Comparison of ENCODE assay signal across 8 mouse cellular contexts in the genomic region with DNA sequence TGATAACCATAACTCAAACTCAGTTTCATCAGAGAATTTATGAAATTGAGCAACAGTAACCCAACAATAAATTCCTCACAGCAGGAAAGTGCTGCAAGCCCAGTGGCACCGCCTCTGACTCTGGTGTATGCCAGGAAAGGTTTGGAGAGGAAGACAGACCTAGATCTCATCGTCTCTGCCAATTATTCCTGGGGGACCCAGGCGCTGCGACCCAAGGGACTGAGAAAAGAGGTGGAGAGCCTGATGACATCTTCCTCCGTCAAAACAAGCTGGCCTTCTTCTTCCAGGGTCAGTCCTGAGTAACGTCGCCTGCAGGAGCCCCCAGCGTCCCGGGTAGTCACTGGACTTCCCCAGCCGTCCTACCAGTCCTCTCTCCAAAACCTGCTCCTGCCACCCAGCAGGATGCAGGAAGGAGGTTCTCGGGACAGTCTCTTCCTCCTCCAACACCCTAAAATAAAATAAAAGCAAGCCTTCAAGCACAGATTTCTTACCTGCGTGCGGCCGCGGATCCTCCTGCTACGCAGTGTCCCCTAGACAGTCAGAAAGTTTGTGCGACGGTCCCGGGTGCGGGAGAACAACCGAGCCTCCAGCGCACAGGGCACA. TPM values are rescaled to one million over a fixed set of nuclear protein-coding genes. Genes with fewer than 3 reads are reported as not detected.
DNase-seq lines count a peak whose midpoint lies in the region; ATAC-seq and TF ChIP-seq lines count a peak whose summit lies in the region.

No protein-coding gene starts in this region.

- no peak overlapping the region for H3K27ac ChIP-seq in hindbrain, postnatal 0 days
- H3K27ac ChIP-seq in midbrain, embryonic 13.5 days: no peak overlapping the region

- peak; percentile 49 for DNase-seq in Muller cell, postnatal 12 days (ENCODE audit: inconsistent ontology term)
- peak; percentile 39 to 56 for DNase-seq in gastrocnemius, adult 8-10 months (ENCODE audit: low spot score in 2 of 2)
- no peak for DNase-seq in hindbrain, postnatal 0 days (ENCODE audit: low spot score)
- DNase-seq in B cell, adult 2 months: no peak

- WGBS in hindbrain, postnatal 0 days: 4% methylated on average over 22 of the region's 22 CpGs
- 2% methylated on average over 22 of the region's 22 CpGs for WGBS in midbrain, embryonic 13.5 days

- H3K9ac ChIP-seq in hindbrain, postnatal 0 days (replicated peaks; ENCODE audit: low read length): peak overlapping the region; percentile 40; the same call in 1 of the 2 replicates
- H3K9ac ChIP-seq in midbrain, embryonic 13.5 days (replicated peaks): peak overlapping the region; percentile 51; the same call in 1 of the 2 replicates

- peak overlapping the region; percentile 98 for H3K4me2 ChIP-seq in hindbrain, postnatal 0 days (ENCODE audit: low read depth, low read length)
- H3K4me2 ChIP-seq in midbrain, embryonic 13.5 days (replicated peaks): peak overlapping the region; percentile 97

- H3K4me3 ChIP-seq in erythroblast, embryonic 14.5 days (replicated peaks): peak overlapping the region; percentile 64
- peak overlapping the region; percentile 57 for H3K4me3 ChIP-seq in hindbrain, postnatal 0 days (ENCODE audit: low read length)
- H3K4me3 ChIP-seq in midbrain, embryonic 13.5 days (replicated peaks): peak overlapping the region; percentile 56

- H3K27me3 ChIP-seq in erythroblast, embryonic 14.5 days (ENCODE audit: control insufficient read depth): peaks cover 66% of the 10 kb centered on the region
- 0 out of 2 replicates have a peak, but pooled peaks cover 3% of the 10 kb centered on the region for H3K27me3 ChIP-seq in hindbrain, postnatal 0 days (ENCODE audit: insufficient read depth, low read length)
- H3K27me3 ChIP-seq in midbrain, embryonic 13.5 days: peaks cover 37% of the 10 kb centered on the region

- no peak for ATAC-seq in erythroblast, adult 5-6 weeks (replicated peaks; ENCODE audit: low FRiP score, poor library complexity, severe bottlenecking)
- 0 out of 2 replicates have a peak, but pooled peaks have one; percentile 21 for ATAC-seq in hindbrain, postnatal 0 days
- peak; percentile 10; the same call in 1 of the 2 replicates for ATAC-seq in midbrain, embryonic 13.5 days
- ATAC-seq in inflammation-experienced regulatory T-cells, adult 6 months: no peak

- H3K4me1 ChIP-seq in erythroblast, embryonic 14.5 days (ENCODE audit: control insufficient read depth): peaks cover 24% of the 10 kb centered on the region
- H3K4me1 ChIP-seq in hindbrain, postnatal 0 days (ENCODE audit: insufficient read depth, low read length): no peaks in the 10 kb centered on the region
- peaks cover 21% of the 10 kb centered on the region for H3K4me1 ChIP-seq in midbrain, embryonic 13.5 days (replicated peaks)

- H3K36me3 ChIP-seq in erythroblast, embryonic 14.5 days (ENCODE audit: control insufficient read depth): no peaks in the 10 kb centered on the region
- no peaks in the 10 kb centered on the region for H3K36me3 ChIP-seq in hindbrain, postnatal 0 days (ENCODE audit: insufficient read depth, low read length)
- H3K36me3 ChIP-seq in midbrain, embryonic 13.5 days: no peaks in the 10 kb centered on the region

- no peaks in the 10 kb centered on the region; the same call in 1 of the 2 replicates for H3K9me3 ChIP-seq in erythroblast, embryonic 14.5 days (ENCODE audit: control insufficient read depth, low read length)
- no peaks in the 10 kb centered on the region for H3K9me3 ChIP-seq in hindbrain, postnatal 0 days (ENCODE audit: low read length)
- H3K9me3 ChIP-seq in midbrain, embryonic 13.5 days: no peaks in the 10 kb centered on the region

- no peak for TF ChIP-seq CTCF in hindbrain, postnatal 0 days (IDR thresholded peaks at IDR 0.05; ENCODE audit: low read depth)

RNA-seq across cellular contexts. Expression of a gene that starts 0.6 kb away (rescaled TPM):
- 0.01 TPM in 1 of 2 replicates, not detected in the other for polyA plus RNA-seq in erythroblast, embryonic 14.5 days (2012)
- total RNA-seq in erythroblast, adult 5-6 weeks (2015; ENCODE audit: low replicate concordance): not detected in 2 replicates
- not detected in 2 replicates for total RNA-seq in erythroblast, adult 5-6 weeks (2017; ENCODE audit: low replicate concordance)
- 1 to 10 TPM; 5.6 to 8.9 (median 5.8) TPM for total RNA-seq in gastrocnemius, adult 8-10 months (2022)
- 0.37 TPM in 1 of 2 replicates, not detected in the other for total RNA-seq in hindbrain, postnatal 0 days (2014; rRNA removed)
- 0.34 and 0.43 TPM in 2 replicates for polyA plus RNA-seq in hindbrain, postnatal 0 days (2015; fragmentation: Nextera tagmentation; extraction: Ambion mirVana)
- polyA plus RNA-seq in midbrain, embryonic 13.5 days (2015; fragmentation: Nextera tagmentation; extraction: Ambion mirVana): 0.14 TPM in 1 of 2 replicates, not detected in the other
- 1 to 10 TPM in 2 of 3 experiments, under 1 TPM in 1; 0.57 to 4.4 (median 3.9) TPM for polyA plus RNA-seq in inflammation-experienced regulatory T-cells, adult 6 months (2017; shearing (Covaris generic))

RNA-seq across cellular contexts. Expression of a gene that starts 0.6 kb away (rescaled TPM):
- 0.03 TPM in 1 of 2 replicates, not detected in the other for polyA plus RNA-seq in erythroblast, embryonic 14.5 days (2012)
- not detected in 2 replicates for total RNA-seq in erythroblast, adult 5-6 weeks (2015; ENCODE audit: low replicate concordance)
- not detected in 2 replicates for total RNA-seq in erythroblast, adult 5-6 weeks (2017; ENCODE audit: low replicate concordance)
- 10 to 100 TPM; 29.7 to 37.8 (median 36.6) TPM for total RNA-seq in gastrocnemius, adult 8-10 months (2022)
- total RNA-seq in hindbrain, postnatal 0 days (2014; rRNA removed): 0.14 TPM in 1 of 2 replicates, not detected in the other
- polyA plus RNA-seq in hindbrain, postnatal 0 days (2015; fragmentation: Nextera tagmentation; extraction: Ambion mirVana): 1.00 and 1.5 TPM in 2 replicates
- 0.16 TPM in 1 of 2 replicates, not detected in the other for polyA plus RNA-seq in midbrain, embryonic 13.5 days (2015; fragmentation: Nextera tagmentation; extraction: Ambion mirVana)
- 1 to 10 TPM in 1 of 3 experiments, under 1 TPM in 2; 0.74 to 4.1 (median 0.98) TPM for polyA plus RNA-seq in inflammation-experienced regulatory T-cells, adult 6 months (2017; shearing (Covaris generic))

Comparison
In these comparisons a context has a peak if more than half of its experiments do, and no peak if none do; other contexts are left out.
1. ATAC-seq: peak in hindbrain, postnatal 0 days (single experiment) and midbrain, embryonic 13.5 days (single experiment); none in erythroblast, adult 5-6 weeks (single experiment) and inflammation-experienced regulatory T-cells, adult 6 months (single experiment).
2. DNase-seq: peak in Muller cell, postnatal 12 days (single experiment) and gastrocnemius, adult 8-10 months (2 of 2); none in hindbrain, postnatal 0 days (single experiment) and B cell, adult 2 months (0 of 2).
3. Peak in every context shown above with its lines, with median percentiles within 50 percentile points of each other: H3K4me3 ChIP-seq.